Mouse (Mus musculus) embryo, embryonic 9.5 days (tissue): ENCODE data around the gene Grm7.

ENCODE experiments used
- DNase-seq: peaks from one replicate; pipeline ENCODE4 v3.0.0-alpha.2; 2017; ENCODE audit errors: extremely low spot score

The Grm7 gene

DNA sequence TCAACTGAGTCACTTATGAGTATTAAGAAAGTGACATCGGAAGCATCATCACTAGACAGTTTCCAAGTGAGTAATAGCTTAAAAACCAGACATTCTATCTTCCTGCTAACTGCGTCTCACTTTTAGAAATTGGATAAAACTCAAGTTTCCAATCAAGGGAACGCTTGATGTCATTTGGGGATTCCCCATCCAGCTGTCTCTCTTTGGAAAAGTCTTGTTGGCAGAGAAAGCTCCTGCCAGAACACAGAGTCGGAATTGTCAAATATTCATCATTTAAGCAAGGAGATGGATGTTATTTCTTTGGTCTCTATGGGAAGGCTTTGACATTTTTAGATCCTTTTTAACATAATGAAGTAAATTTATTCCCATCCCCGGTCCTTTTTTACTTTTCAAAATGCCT lies 336.6 kb downstream of the Grm7 start:
- no peak for DNase-seq

DNA sequence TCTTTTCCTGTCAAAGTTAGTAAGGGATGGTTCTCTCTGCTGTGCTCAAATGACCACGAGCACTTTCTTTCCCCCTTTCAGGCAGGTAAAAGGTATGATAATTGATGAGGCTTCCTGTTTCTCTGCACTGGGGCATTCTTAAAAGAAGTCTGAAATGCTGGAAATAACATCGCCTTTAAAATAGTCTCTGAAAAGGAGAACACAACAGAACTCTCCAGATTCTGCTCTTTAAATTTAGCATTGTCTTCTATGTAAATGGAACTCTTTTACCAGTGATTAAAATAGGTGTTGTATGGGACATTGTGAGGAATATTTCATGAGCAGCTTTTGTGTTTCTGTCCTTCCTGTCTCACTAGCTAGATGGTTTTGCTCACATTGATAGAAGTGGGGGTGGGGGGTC lies 393.7 kb downstream of the Grm7 start:
- DNase-seq = no peak

DNA sequence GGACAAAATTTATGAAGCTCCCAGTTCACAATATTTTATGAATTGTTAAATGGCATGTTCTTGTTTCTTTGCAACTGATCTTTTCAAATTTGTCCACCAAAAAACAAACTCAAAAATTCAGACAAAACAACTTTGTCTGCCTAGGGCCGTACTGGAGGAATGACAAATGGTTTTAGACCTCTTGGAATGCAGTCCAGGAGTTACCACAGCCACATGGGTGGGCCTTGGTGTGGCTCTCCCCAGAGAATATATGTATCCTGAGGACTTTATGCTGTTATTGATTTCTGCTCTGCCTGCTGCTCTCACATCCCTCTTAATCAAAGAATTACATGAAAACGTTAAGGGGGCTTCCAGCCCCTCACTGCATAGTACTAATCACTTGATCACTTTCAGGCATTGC lies 400.5 kb downstream of the Grm7 start:
- DNase-seq = no peak

DNA sequence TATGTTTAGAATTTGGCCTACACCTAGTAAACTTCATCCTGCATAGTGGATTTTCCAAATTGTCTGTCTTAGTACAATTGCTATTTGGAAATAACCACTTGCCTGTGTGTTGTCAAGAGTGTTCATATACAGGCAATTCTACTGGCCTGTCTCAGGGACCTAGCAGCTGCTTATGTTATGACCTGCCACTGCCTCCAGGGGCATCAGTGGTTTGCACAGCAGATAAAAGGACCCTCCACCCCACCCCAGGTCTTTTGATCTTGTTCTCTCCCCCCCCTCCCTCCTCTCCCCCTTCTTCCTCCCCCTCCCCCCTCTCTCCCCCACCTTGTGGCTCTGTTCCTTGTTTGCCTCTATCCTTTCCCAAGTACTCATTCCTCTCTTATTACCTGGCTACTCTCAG lies 403.9 kb downstream of the Grm7 start:
- DNase-seq = no peak

DNA sequence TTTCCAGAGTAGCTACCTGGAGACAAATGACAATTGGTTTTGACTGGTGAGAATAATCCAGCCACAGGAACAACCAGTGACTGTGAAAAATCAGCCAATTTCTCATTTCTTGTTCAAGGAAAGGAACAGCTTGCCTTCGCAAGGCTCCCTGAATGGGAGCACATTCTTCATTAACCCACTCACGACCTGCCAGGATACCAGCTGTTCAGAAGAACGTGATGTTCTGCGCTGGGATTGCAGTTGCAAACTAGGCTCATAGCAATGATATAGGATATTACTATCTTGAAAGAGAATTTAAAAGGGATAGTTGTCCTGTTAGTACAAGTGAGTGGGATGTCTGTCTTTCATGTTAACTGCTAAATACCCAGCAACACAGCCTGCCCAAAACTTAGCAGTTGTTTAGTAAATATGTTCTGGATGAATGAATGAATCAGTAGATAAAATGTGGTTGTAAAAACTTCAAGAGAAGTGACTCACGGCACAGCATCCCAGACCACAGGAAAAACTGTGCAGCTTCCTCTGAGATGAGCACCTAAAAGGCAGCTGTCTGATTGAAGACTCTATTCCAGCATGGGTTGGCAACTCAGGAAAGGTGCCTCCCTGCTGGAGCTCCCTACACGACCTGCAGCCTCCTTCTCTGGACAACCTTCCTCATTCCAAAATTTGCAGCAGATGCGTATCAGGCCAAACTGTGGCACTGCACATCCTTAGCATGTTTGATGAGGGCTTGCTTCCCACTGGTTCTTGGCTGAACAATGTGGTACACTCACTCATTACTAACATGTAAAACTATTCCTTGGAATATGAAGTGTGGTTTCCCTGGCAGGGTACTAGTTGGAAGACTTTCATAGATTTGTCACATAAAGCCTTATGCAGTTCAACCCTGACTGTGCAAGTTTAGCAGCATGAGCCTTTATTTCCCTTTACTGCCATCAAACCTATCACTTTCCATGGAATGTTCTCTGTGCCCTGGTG lies 408.9 kb downstream of the Grm7 start:
- DNase-seq = no peak

DNA sequence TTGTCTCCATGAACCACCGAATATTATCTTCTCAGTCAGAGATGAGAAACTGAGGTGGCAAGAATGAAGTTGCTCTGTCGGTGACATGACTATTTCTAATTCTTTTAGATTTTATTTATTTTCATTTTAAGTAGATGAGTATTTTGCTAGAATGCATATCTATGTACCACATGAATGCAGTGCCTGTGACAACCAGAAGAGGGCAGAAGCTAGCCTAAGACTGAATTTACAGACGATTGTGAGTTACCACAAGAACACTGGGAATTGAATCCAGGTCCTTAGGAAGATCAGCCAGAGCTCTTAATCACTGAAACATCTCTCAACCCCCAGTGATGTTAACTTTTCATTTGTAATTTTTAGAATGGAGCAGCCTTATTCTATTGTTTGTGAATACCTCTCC lies 412.4 kb downstream of the Grm7 start:
- DNase-seq = no peak

DNA sequence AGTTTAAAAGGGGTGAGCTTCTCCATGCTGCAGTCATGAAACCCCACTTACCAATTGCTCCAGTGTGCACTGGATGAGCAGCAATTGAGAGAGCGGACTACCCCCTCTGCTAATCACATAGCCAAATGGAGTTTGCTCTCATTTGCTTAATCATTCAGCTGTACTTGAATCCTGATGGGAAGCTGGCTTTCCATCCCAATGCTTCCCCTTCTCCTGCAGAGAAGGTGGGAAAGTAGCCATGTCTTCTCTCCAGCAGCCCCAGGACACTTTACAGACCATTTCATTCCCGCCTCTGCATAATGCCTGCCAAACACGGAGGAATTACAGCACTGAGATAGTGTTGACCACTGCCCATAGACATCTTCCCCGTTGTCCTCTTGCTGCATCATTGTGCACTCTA lies 414.6 kb downstream of the Grm7 start:
- DNase-seq = no peak

DNA sequence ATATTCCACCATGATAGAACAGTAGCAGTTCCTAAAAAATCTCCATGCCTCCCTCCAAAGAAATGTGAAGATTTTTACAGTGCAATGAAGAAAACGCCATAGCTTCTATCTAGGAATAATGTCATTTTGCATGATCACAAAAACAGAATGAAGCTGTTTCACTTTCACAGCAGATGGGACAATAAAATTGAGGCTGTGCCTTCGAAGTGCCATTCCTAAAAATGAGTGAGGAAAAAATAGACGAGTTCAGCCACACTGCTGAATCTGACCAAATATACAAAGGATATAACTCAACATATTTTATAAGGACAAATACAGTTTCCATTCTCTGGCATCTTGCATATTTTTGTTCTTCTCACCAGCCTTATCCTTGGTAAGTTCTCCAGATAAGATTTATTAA lies 439.2 kb downstream of the Grm7 start:
- DNase-seq = no peak

DNA sequence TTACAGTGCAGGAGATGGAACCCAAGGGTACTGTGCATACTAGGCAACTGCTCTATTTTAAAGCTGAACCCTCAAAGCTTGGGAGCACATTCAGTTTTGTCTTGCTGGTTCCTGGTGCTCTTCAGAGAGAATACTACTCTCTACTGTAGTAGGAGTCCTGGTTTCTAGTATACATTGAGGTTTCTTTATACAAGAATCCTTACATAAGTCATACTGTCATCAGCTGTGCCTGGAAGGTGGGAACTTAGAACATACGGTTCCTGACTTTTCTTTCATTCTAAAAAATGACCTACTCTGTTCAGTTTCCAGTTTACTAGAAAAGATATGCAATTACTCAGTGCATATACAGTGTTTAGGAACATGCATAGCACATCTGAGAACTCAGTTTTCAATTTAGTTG lies 449.4 kb downstream of the Grm7 start:
- DNase-seq = no peak

DNA sequence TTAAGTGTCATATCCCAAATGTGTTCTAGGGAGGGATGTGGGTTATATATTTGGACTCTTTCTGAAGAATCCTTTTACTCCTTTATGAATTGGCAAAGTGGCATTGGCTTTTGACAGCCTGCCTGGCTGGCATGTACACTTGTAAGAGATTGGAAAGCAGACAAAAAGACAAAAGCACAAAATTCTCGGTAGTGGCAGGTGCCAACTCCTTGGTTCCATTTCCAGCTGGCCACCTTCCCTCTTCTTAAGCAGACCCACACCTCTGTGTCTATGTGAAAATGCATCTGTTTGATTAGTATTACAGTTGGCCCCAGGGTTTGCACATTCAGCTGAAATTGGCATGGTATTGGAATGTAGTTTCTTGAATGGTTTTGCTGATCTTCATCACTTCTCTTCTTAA lies 460.1 kb downstream of the Grm7 start:
- no peak for DNase-seq

DNA sequence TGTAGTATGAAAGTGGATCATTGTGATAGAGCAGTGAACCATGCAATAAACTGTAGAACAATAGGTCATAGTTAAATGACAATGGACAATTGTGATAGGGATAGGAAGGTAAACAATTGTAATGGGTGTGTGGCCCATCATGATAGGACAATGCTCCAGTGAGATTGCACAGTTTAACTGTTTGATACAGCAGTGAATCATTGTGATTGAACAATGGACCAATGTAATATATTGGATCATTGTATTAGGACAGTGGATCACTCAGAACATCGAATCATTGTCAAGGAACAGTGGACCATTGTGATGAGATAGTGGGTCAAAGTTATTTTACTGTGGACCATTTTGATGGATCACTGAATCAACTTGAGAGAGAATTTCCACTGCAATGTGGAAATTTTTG lies 515.7 kb downstream of the Grm7 start:
- no peak for DNase-seq

DNA sequence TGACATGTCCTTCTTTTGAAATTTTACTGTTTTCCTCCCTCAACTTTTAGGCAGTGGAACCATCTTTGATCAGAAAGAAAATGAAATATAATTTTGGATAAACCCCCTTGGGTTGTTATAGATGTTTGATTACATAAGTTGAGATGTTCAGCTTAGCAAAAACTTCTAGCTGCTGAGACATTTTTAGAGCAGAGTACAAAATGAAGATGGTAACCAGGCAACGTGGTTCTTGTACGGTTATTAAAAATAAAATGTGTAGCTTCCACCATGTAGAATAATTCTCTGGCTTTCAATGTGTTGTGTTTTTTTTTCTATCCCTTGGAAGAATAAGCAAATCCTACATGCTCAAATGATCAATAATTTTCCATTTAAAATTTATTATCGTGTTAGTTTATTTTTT lies 550.0 kb downstream of the Grm7 start:
- DNase-seq = no peak

DNA sequence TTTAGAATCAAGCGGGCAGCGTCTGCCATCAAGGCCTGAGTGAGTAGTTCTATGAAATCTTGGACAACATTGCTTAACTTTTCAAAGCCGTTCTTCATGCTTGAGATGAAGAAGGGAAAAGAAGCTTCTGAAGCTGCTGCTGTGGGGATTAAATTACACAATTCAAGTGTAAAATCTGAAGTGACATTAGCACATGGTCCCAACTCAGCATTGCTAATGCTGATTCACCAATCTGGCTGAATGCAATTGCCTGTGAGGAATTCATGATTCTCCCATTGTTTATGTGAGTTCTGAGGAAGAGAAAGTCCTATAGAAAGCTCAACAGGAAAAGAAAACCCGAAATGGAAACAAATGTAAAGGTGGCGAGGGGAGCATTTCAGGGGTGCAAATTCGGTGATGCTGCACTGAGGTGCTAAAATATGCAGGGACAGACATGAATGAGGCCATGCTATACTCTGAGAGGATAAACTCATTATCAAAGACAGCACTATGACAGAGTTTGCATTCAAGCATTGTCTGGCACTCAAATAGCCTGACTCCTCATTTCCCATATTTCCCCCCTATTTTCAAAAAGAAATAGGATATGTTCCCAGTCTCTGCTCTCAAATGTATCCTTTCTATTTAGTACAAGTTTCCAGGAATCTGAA lies 575.8 kb downstream of the Grm7 start:
- DNase-seq = no peak

DNA sequence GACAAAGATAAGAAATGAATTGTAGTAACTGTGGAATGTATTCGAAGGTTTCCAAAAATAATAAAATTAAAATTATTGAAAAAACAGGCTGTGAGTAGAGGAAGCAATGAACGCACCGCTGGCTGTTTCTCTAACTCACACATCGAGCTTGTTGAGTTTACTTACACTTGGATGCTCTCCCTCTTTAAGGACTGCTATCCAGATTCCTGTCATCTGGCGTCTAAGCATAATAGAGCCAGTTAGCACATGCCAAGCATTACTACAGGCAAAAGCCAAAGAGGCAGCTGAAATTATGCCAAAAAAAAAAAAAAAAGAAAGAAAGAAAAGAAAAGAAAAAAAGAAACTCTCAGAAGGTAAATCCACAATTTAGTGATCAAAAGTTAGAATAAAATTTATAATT lies 609.8 kb downstream of the Grm7 start:
- DNase-seq = no peak

DNA sequence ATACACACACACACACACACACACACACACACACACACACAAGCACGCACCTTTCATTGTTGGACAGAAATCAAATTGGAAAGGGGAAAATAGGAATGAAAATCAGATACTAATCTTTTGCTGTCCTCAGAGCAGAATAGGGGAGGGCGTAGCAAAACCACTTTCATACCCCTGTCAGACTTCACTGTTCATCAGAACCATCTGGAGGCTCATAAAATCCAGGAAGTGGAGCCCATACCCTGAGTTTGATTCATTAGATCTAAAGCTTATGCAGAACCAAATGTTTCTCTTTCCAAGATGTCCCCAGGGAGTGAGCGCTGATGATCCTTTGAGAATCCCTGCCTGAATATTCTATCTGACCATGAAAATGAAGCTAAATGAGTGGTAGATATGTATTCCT lies 611.6 kb downstream of the Grm7 start:
- no peak for DNase-seq

DNA sequence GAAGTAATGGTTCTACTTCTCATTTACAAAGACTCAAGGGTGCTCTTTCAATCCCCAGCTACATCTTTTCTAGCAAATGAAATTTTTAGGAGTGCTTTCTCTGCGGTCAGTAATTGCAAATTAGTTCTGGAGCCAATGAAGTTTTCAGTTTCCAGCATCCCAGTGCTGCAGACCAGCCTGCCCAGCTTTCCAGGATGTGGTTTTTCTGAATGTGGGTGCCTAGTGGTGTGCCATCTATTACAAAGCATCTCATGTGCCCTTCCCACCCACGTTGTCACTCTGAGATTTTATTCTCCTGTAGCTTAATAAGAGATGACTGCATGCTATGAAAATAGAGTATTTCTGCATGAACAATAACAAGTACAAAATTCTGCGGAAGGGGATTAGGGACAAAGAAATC lies 612.9 kb downstream of the Grm7 start:
- DNase-seq = no peak

DNA sequence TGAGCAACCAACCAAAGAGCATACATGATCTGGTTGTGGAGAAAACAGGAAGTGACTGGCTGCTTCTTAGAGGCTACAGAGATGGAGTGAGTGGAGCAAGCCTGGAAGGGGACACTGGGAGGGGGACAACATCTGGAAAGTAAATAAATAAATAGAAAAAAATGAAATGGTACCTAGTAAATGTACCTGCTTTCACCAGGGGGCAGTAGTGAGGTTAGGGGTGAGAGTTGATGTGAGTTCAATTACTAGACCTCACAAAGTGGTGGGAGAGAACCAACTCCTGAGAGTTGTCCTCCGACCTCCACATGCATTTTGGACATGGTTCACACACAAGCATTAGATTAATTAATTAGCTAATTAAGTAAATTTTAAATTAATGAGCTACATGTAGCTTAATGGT lies 615.8 kb downstream of the Grm7 start:
- no peak for DNase-seq

DNA sequence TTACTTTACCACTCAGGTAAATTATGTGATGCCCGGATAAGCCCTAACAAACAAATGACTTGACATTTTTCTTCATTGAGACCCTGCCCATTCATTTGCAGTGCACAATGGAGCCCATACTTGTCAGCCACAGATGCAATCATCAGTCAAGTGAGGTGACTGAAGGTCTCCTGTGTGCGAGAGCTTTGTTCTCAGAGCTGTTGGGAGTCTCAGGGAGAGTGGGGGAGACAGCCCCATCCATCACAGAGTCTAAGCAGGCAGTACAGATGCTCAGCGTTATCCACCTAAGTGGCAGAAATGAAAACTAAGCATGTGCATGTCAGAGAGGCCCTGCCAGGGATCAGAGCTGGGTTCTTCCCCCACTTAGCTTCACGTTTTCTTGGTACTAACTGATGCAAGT lies 631.3 kb downstream of the Grm7 start:
- DNase-seq = peak; percentile 4

DNA sequence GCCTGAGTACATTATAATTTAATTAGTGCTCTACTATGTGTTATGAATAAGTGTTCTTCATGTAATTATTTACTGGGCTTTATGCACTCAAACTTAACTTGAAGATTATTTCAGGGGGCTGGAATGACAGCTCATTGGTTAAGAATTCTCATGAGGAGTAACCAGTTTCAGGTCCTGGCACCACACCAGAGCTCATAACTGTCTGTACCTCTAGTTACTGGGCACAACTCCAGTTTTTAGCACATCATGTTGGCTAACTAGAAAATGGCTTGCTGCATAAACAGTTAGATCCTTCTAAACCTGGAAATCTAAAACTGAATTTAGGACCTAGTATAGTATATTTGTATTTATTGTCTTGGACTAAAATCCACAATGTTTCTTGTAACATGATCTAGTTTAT lies 633.1 kb downstream of the Grm7 start:
- DNase-seq = no peak

DNA sequence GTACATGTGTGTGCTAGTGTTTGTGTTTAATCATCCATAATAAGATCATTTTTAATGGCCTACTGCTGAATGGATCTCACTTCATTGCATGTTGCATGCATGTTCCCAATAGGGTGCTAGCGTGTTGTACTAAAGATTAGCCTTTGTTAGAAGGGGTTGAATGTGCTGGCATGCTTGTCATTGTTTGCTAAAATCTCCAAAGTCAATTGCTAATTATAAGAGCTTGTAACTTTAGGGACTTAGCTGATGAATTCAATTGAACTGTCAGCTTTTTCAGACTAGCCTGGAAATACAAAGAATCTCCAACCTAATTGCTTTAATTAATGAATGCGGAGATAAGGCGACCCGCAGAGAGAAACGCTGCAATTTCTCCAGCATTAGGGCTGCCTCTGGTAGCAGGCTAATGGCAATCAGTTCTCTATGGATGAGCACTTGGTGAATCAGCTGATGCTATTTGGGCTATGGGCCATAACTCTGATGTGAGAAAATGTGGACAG lies 648.2 kb downstream of the Grm7 start:
- no peak for DNase-seq

DNA sequence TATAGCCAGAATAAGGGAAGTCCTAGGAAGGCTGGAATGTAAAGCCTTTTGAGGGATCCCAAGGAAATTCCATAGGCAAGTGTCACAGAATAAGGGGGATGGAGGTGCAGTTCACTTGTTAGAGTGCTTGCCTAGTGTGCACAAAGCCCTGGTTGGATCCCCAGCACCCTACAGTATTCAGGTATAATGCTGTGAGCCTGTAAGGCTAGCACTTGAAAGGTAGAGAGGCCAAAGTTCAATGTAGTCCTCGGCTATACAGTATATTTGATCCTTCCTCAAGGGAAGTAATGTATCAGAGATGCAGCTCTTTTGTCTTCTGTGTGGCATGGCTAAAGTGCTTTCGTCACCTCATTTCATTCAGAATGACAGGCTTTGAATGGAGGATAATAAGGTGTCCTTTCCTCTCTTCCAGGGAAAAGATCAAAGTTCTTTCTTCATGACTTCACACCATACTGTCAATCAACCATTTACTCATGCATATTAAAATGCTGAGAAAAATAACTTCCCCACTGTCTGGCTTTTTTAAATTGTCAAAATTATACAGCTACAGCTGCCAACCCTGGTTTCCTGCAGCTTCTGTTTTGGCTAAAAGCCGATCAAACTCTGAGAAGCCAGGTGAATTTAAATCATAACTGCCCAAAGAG lies 658.7 kb downstream of the Grm7 start:
- no peak for DNase-seq

DNA sequence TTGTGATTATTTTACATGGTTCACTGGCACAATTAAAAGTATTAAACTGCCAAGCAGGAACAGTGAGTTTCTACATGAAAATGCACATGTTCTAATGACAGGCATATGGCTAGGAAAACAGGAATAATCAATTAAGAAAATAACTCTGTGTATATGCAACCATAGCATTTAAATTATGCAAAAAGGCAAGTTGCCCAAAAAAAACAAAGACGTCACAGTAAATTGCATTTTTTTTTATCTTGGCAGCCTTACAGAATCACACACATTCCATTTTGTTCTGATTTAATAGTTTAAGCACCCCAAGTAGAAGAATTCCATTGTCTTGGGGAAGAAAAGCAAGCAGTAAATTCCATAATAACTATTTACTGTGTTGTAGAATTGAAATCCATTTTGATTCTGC lies 716.3 kb downstream of the Grm7 start:
- no peak for DNase-seq

DNA sequence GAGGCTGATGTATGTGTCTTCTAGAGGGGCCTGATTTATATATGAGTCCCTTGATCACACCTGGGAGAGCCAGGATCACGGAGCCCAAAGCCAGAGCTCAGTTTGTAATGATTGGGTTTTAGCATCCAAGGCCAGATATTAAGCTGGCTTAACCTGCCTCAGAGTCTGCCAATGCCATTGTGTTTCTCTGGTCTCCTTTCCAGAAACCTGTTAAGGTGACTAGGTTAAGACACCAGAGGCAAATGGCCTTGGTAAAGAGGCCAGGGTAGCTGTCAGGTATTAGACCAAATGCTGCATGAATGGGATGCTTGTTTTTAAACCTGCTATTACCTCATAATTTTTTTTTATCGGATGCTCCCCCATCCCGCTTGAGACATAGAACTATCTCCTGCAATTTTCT lies 722.7 kb downstream of the Grm7 start:
- no peak for DNase-seq
